Mouse (Mus musculus) adrenal gland, postnatal 10 days (tissue): ENCODE data around the gene Timp4. TPM values are rescaled to one million over a fixed set of nuclear protein-coding genes. Genes with fewer than 3 reads are reported as not detected.

Source experiments
- total RNA-seq, 2 experiments: library from RNA; stranded (reverse); gene quantifications; 2 replicates each; pipeline ENCODE4 v1.2.3; 2021

Timp4 gene
- total RNA-seq, 2 experiments from 2014 or later = 10.8 to 25.3 TPM

Other genes starting within 250 kb of the Timp4 start
- gene Tamm41, start 214.3 kb downstream of the Timp4 start, total RNA-seq = 10 to 100 TPM; 28.4 to 30.5 TPM
- gene Syn2, start 117.3 kb downstream of the Timp4 start, total RNA-seq = 10 to 100 TPM; 23.2 to 41.1 TPM
- gene Gm17482, start 24.9 kb downstream of the Timp4 start, total RNA-seq = not detected
- 100 to 1,000 TPM; 145 to 148 TPM for gene Pparg, start 108.7 kb upstream of the Timp4 start, total RNA-seq